Mouse (Mus musculus): ENCODE results near the gene Palm. TPM values are rescaled to one million over a fixed set of nuclear protein-coding genes. Genes with fewer than 3 reads are reported as not detected.

Palm gene
- polyA plus RNA-seq, 1 experiment from 2014 or later: 247 TPM

GRCm38 (mm10) chr10:79852107-79852789 lies 58.9 kb downstream of the Palm start:
- Histone ChIP-seq H3K36me3 (ENCODE audit: control insufficient read depth, insufficient read depth, low read length) (peaks cover 3% of the 10 kb centered on the region; the same call in 1 of the 2 replicates), H3K27me3 (ENCODE audit: control insufficient read depth, insufficient read depth, low read length) (no peaks in the 10 kb centered on the region), H3K9ac (replicated peaks; ENCODE audit: low read depth, low read length) (peak overlapping the region; percentile 64), H3K4me3 (ENCODE audit: low read depth, low read length) (no peak overlapping the region), H3K27ac (ENCODE audit: low read depth, low read length) (peak overlapping the region; percentile 99), H3K4me1 (ENCODE audit: control insufficient read depth, insufficient read depth, low read length) (peaks cover 39% of the 10 kb centered on the region), H3K9me3 (ENCODE audit: control insufficient read depth, low read length) (no peaks in the 10 kb centered on the region), H3K4me2 (ENCODE audit: low read depth, low read length) (peak overlapping the region; percentile 95)
- 54% methylated on average over 9 of the region's 9 CpGs for WGBS
- ATAC-seq (ENCODE audit: low read depth): no peak

- Histone ChIP-seq H3K27ac (ENCODE audit: low read depth, low read length) (peak overlapping the region; percentile 99), H3K4me2 (ENCODE audit: low read depth, low read length) (peak overlapping the region; percentile 95), H3K27me3 (ENCODE audit: control insufficient read depth, insufficient read depth, low read length) (no peaks in the 10 kb centered on the region), H3K4me3 (ENCODE audit: low read depth, low read length) (peak overlapping the region; percentile 97), H3K9ac (replicated peaks; ENCODE audit: low read depth, low read length) (peak overlapping the region; percentile 64), H3K9me3 (ENCODE audit: control insufficient read depth, low read length) (no peaks in the 10 kb centered on the region), H3K36me3 (ENCODE audit: control insufficient read depth, insufficient read depth, low read length) (peaks cover 4% of the 10 kb centered on the region; the same call in 1 of the 2 replicates), H3K4me1 (ENCODE audit: control insufficient read depth, insufficient read depth, low read length) (peaks cover 45% of the 10 kb centered on the region)
- WGBS: 22% methylated on average over 8 of the region's 8 CpGs
- no peak for ATAC-seq (ENCODE audit: low read depth)
Observed at GRCm38 (mm10) chr10:79852827-79853226, 59.5 kb downstream of the Palm start.

- Histone ChIP-seq H3K9ac (replicated peaks; ENCODE audit: low read depth, low read length) (peak overlapping the region; percentile 64), H3K27me3 (ENCODE audit: control insufficient read depth, insufficient read depth, low read length) (no peaks in the 10 kb centered on the region), H3K4me2 (ENCODE audit: low read depth, low read length) (peak overlapping the region; percentile 95), H3K36me3 (ENCODE audit: control insufficient read depth, insufficient read depth, low read length) (peaks cover 9% of the 10 kb centered on the region), H3K4me3 (ENCODE audit: low read depth, low read length) (peak overlapping the region; percentile 97), H3K9me3 (ENCODE audit: control insufficient read depth, low read length) (no peaks in the 10 kb centered on the region), H3K4me1 (ENCODE audit: control insufficient read depth, insufficient read depth, low read length) (peaks cover 51% of the 10 kb centered on the region), H3K27ac (ENCODE audit: low read depth, low read length) (peak overlapping the region; percentile 99)
- peak; percentile 26 for ATAC-seq (ENCODE audit: low read depth)
- 0% methylated on average over 15 of the region's 15 CpGs for WGBS
Observed at GRCm38 (mm10) chr10:79853392-79853791, 60.0 kb downstream of the Palm start.

GRCm38 (mm10) chr10:79853860-79854795 lies 60.8 kb downstream of the Palm start, which contains the start of gene Ptbp1:
Gene Ptbp1 (plus strand): TSS chr10:79854427.
- Histone ChIP-seq H3K27ac (ENCODE audit: low read depth, low read length) (peak within 1 kb of the TSS; percentile 99), H3K4me1 (ENCODE audit: control insufficient read depth, insufficient read depth, low read length) (peaks cover 56% of the 10 kb centered on the region), H3K4me3 (ENCODE audit: low read depth, low read length) (peak within 1 kb of the TSS; percentile 97), H3K4me2 (ENCODE audit: low read depth, low read length) (peak within 1 kb of the TSS; percentile 99), H3K36me3 (ENCODE audit: control insufficient read depth, insufficient read depth, low read length) (peaks cover 15% of the 10 kb centered on the region), H3K27me3 (ENCODE audit: control insufficient read depth, insufficient read depth, low read length) (no peaks in the 10 kb centered on the region), H3K9me3 (ENCODE audit: control insufficient read depth, low read length) (no peaks in the 10 kb centered on the region), H3K9ac (replicated peaks; ENCODE audit: low read depth, low read length) (peak within 1 kb of the TSS; percentile 96)
- ATAC-seq (ENCODE audit: low read depth): peak; percentile 93
- under 1% methylated on average over 75 of the region's 75 CpGs for WGBS

GRCm38 (mm10) chr10:79854801-79855541 lies 61.6 kb downstream of the Palm start:
- under 1% methylated on average over 77 of the region's 83 CpGs for WGBS
- peak overlapping the region; percentile 97 for H3K4me3 ChIP-seq (ENCODE audit: low read depth, low read length)
- H3K36me3 ChIP-seq (ENCODE audit: control insufficient read depth, insufficient read depth, low read length): peaks cover 24% of the 10 kb centered on the region
- no peaks in the 10 kb centered on the region for H3K9me3 ChIP-seq (ENCODE audit: control insufficient read depth, low read length)
- H3K27me3 ChIP-seq (ENCODE audit: control insufficient read depth, insufficient read depth, low read length): no peaks in the 10 kb centered on the region
- H3K27ac ChIP-seq (ENCODE audit: low read depth, low read length): peak overlapping the region; percentile 99
- peak overlapping the region; percentile 99 for H3K4me2 ChIP-seq (ENCODE audit: low read depth, low read length)
- peak overlapping the region; percentile 96 for H3K9ac ChIP-seq (replicated peaks; ENCODE audit: low read depth, low read length)
- ATAC-seq (ENCODE audit: low read depth): peak; percentile 36
- peaks cover 58% of the 10 kb centered on the region for H3K4me1 ChIP-seq (ENCODE audit: control insufficient read depth, insufficient read depth, low read length)

GRCm38 (mm10) chr10:79855558-79856184 lies 62.3 kb downstream of the Palm start:
- Histone ChIP-seq H3K4me3 (ENCODE audit: low read depth, low read length) (peak overlapping the region; percentile 97), H3K9me3 (ENCODE audit: control insufficient read depth, low read length) (no peaks in the 10 kb centered on the region), H3K27ac (ENCODE audit: low read depth, low read length) (peak overlapping the region; percentile 99), H3K9ac (replicated peaks; ENCODE audit: low read depth, low read length) (peak overlapping the region; percentile 96), H3K27me3 (ENCODE audit: control insufficient read depth, insufficient read depth, low read length) (no peaks in the 10 kb centered on the region; the same call in 1 of the 2 replicates), H3K36me3 (ENCODE audit: control insufficient read depth, insufficient read depth, low read length) (peaks cover 31% of the 10 kb centered on the region), H3K4me2 (ENCODE audit: low read depth, low read length) (peak overlapping the region; percentile 99), H3K4me1 (ENCODE audit: control insufficient read depth, insufficient read depth, low read length) (peaks cover 58% of the 10 kb centered on the region)
- no peak for ATAC-seq (ENCODE audit: low read depth)
- 3% methylated on average over 10 of the region's 10 CpGs for WGBS

GRCm38 (mm10) chr10:79856280-79856679 lies 62.9 kb downstream of the Palm start:
- Histone ChIP-seq H3K4me2 (ENCODE audit: low read depth, low read length) (peak overlapping the region; percentile 99), H3K9ac (replicated peaks; ENCODE audit: low read depth, low read length) (peak overlapping the region; percentile 96), H3K36me3 (ENCODE audit: control insufficient read depth, insufficient read depth, low read length) (peaks cover 37% of the 10 kb centered on the region), H3K4me1 (ENCODE audit: control insufficient read depth, insufficient read depth, low read length) (peaks cover 58% of the 10 kb centered on the region), H3K27me3 (ENCODE audit: control insufficient read depth, insufficient read depth, low read length) (no peaks in the 10 kb centered on the region; the same call in 1 of the 2 replicates), H3K4me3 (ENCODE audit: low read depth, low read length) (peak overlapping the region; percentile 97), H3K27ac (ENCODE audit: low read depth, low read length) (peak overlapping the region; percentile 99; the same call in 1 of the 2 replicates), H3K9me3 (ENCODE audit: control insufficient read depth, low read length) (no peaks in the 10 kb centered on the region)
- 50% methylated on average over 6 of the region's 6 CpGs for WGBS
- ATAC-seq (ENCODE audit: low read depth): no peak
